Mouse (Mus musculus): ENCODE results near the gene Slbp. TPM values are rescaled to one million over a fixed set of nuclear protein-coding genes. Genes with fewer than 3 reads are reported as not detected.

Gene Slbp
- polyA plus RNA-seq, 1 experiment from 2014 or later = 252 TPM

DNA sequence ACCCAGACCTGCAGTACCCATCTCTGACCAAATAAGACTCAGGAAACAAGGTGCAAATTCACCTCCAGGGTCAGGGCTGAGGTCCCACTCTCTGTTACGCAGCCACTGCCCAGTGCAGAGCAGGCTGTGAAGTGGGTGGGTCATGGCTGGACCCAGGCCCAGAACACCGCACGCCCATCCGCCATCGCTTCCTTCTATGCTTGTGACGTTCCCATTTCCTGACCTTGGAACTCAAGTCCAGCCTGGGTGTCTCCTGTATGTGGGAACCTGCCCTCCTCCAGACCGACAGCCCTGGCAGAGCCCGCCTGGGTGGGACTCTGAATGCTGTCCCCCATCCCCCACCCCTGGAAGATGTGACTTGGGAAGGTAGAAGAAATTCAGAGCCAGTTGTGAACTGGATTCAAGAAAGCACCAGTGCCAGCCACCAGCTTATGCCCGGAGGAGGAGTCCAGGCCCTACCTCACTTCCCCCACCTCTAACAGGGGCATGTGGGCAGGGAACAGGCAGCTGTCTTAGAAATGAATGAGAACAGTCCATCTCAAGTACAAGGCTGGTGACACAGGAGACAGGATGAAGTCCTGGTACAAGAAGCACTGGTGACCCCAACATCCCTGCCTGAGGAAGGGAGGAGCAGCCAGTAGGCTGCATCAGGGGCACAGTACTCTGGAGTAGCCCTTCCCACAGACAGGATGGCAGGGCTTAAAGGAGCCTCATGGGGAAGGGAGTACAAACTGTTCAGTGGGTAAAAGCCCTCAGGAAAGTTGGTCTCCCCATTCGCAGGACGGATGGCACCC, 37.7 kb upstream of the Slbp start:
- no peak for ATAC-seq (ENCODE audit: low FRiP score, low read depth)

DNA sequence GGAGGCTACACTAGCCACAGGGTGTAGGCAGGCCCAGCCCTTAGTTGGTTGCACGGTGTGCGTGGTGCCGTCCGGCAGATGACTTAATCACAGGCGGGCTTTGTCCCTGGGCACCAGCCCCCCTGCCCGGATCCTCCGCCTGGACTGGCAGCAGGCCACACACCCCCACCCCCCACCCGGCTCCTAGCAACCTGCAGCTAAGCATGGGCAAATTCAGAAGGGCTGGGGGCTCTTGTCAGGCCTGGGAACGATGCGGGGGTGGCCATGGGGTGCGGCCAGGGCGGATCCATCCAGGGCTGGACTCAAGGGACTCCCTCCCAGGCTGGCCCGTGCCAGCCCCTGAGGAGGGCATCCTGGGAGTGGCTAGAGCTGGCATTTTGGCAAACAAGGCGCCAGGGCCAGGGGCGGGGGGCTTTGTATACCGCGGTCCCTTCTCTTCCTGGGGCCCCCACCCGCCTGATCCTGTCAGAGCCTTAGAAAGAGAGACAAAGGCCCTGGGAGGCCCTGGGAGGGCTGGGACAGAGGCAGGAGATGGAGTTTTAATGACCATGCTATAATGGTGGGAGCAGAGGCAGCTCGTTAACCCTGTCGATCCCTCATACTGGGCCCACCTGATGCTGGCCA, 37.0 kb upstream of the Slbp start:
- H3K4me3 ChIP-seq = no peak overlapping the region
- no peaks in the 10 kb centered on the region for H3K9me3 ChIP-seq
- H3K4me1 ChIP-seq = peaks cover 49% of the 10 kb centered on the region
- no peaks in the 10 kb centered on the region for H3K36me3 ChIP-seq
- H3K4me2 ChIP-seq (replicated peaks) = peak overlapping the region; percentile 16; the same call in 1 of the 2 replicates
- H3K27me3 ChIP-seq = no peaks in the 10 kb centered on the region
- peak overlapping the region; percentile 50 for H3K9ac ChIP-seq
- WGBS = 38% methylated on average over 19 of the region's 20 CpGs
- ATAC-seq (ENCODE audit: low FRiP score, low read depth) = no peak
- H3K27ac ChIP-seq = peak overlapping the region; percentile 48; the same call in 1 of the 2 replicates

More for the DNA sequence above, 37.7 kb upstream of the Slbp start:
- H3K27ac ChIP-seq = 0 out of 2 replicates have a peak overlapping the region, but pooled peaks have one; percentile 48
- H3K4me1 ChIP-seq = peaks cover 56% of the 10 kb centered on the region
- H3K9ac ChIP-seq = 0 out of 2 replicates have a peak overlapping the region, but pooled peaks have one; percentile 31
- H3K9me3 ChIP-seq = no peaks in the 10 kb centered on the region
- no peak overlapping the region for H3K4me3 ChIP-seq
- 76% methylated on average over 11 of the region's 11 CpGs for WGBS
- H3K4me2 ChIP-seq (replicated peaks) = peak overlapping the region; percentile 16; the same call in 1 of the 2 replicates
- H3K27me3 ChIP-seq = no peaks in the 10 kb centered on the region
- H3K36me3 ChIP-seq = no peaks in the 10 kb centered on the region

DNA sequence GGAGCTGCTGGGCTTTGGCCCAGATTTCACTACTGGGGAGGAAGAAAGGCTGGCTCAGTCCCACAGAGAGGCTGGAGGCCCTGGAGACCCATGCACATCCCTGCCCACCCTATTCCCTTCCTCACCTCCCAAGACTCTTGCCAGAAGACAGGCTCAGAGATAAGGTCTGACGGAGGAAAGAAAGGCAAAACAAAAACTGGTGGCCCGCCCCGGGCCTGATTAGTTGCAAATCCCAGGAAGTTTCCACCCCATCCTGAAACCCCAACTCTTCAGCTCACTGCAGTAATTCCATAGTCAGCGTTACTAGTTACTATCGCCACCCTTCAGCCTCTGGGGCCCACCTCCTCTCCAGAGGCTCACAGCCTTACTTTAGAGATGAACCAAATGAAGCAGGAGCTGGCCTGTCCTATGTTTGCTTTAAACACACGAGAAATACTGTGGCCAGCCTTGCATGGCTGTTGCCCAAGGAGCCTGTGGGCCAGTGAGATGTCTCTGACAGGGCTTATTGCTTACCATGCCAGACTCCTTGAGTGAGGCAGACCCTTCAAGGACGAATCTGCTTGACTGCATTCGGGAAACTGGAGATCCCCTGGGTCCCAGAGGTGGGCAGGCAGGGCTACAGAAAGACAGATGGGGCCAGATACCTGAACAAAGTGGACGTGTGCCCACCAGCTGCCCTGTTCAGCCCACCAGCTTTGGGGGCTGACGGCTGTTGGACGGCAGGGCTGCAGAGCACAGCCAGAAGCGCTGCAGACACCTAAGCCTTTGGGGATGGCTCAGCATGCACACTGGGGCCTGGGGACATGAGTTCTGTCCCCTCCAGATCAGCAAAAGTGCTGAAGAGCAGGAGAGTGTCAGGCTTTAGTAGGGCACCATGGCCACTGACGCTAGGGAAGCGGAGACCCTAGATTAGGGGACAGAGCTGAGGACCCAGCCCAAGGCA, 36.2 kb upstream of the Slbp start:
- Histone ChIP-seq H3K9ac (no peak overlapping the region), H3K36me3 (no peaks in the 10 kb centered on the region), H3K27me3 (no peaks in the 10 kb centered on the region), H3K27ac (peak overlapping the region; percentile 61; the same call in 1 of the 2 replicates), H3K4me2 (replicated peaks) (peak overlapping the region; percentile 16; the same call in 1 of the 2 replicates), H3K9me3 (no peaks in the 10 kb centered on the region), H3K4me1 (peaks cover 41% of the 10 kb centered on the region), H3K4me3 (no peak overlapping the region)
- 64% methylated on average over 14 of the region's 14 CpGs for WGBS
- no peak for ATAC-seq (ENCODE audit: low FRiP score, low read depth)

DNA sequence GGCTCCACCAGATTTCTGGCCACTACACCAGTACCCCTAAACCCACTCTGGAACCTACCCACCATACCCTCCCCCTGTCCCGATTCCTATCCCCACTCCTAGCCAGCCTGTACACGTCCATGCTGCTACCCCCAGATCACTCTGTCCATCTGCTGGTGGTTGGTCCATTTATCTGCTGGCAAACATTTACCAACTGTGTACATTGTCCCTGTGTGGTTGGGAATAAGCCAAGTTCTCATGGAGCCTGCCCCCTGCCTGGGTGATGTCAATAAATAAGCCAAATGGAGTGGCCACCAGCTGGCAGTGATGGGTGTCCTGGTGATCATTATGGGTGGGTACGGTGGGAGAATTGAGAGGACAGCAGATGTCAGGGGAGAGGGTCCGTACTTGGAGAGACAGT, 34.8 kb upstream of the Slbp start:
- H3K36me3 ChIP-seq = no peaks in the 10 kb centered on the region
- H3K4me2 ChIP-seq (replicated peaks) = no peak overlapping the region
- no peak overlapping the region for H3K27ac ChIP-seq
- 84% methylated on average over 4 of the region's 4 CpGs for WGBS
- no peak overlapping the region for H3K9ac ChIP-seq
- H3K27me3 ChIP-seq = no peaks in the 10 kb centered on the region
- no peak for ATAC-seq (ENCODE audit: low FRiP score, low read depth)
- H3K4me1 ChIP-seq = peaks cover 27% of the 10 kb centered on the region
- no peaks in the 10 kb centered on the region for H3K9me3 ChIP-seq
- no peak overlapping the region for H3K4me3 ChIP-seq

DNA sequence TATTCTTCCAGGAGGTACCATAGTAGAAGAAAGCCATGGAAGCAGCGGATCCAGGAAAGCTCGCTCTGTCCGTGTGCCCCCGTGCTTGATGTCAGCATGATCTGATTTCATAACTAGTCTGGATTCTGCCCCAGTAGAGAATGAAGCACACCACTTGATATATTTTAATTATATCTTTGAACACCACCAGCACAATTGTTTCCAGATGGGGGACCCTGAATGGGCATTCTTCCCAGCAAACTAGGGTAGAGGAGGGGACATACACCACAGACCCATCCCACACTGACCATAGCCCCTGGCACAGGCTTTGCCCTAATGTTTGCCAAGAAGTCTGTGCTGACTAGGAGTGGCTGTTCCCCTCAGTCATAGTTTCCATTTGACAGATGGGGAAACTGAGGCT, 32.6 kb upstream of the Slbp start:
- H3K4me1 ChIP-seq = peaks cover 26% of the 10 kb centered on the region
- H3K4me2 ChIP-seq (replicated peaks) = no peak overlapping the region
- H3K9ac ChIP-seq = no peak overlapping the region
- no peaks in the 10 kb centered on the region for H3K27me3 ChIP-seq
- no peak overlapping the region for H3K4me3 ChIP-seq
- H3K9me3 ChIP-seq = no peaks in the 10 kb centered on the region
- H3K36me3 ChIP-seq = no peaks in the 10 kb centered on the region
- no peak for ATAC-seq (ENCODE audit: low FRiP score, low read depth)
- WGBS = 89% methylated on average over 4 of the region's 4 CpGs
- H3K27ac ChIP-seq = no peak overlapping the region

DNA sequence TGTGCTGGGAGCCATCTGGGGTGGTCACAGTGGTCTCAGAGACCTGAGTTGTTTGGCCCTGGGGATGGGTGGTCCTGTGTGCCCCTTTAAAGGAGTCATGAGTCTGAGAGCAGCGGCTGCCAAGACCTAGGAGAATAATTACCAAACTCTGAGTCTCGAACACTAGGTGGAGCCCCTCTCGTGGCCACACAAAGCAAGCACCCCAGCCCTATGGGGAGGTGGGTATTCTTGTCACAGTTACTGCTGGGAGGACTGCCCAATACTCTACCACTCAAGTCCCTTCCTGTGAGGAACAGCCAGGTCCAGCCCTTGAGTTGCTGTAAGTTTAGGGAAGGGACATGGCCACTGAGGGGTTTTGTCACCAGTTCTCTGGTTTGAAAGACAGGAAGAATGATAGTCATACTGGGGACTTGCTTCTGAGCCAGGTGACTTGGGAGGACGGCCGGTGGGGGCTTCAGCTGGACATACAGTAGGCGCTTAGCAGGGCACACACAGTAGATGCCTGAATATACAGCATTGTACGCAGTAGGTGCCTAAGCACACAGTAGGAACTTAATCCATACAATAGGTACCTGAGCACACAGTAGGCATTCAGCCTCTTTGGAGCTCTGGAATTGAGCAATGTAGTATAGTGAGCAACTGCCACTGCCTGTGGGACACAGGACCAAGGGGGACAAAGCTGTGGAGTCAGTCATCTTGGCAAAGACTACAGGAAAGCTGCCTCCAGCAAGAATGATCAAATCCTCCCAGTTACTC, 31.7 kb upstream of the Slbp start:
- WGBS = 52% methylated on average over 7 of the region's 7 CpGs
- no peak overlapping the region for H3K4me3 ChIP-seq
- no peak overlapping the region for H3K4me2 ChIP-seq (replicated peaks)
- no peak overlapping the region for H3K27ac ChIP-seq
- H3K9ac ChIP-seq = no peak overlapping the region
- no peaks in the 10 kb centered on the region for H3K27me3 ChIP-seq
- H3K9me3 ChIP-seq = no peaks in the 10 kb centered on the region
- H3K4me1 ChIP-seq = peaks cover 17% of the 10 kb centered on the region
- ATAC-seq (ENCODE audit: low FRiP score, low read depth) = no peak
- H3K36me3 ChIP-seq = no peaks in the 10 kb centered on the region

DNA sequence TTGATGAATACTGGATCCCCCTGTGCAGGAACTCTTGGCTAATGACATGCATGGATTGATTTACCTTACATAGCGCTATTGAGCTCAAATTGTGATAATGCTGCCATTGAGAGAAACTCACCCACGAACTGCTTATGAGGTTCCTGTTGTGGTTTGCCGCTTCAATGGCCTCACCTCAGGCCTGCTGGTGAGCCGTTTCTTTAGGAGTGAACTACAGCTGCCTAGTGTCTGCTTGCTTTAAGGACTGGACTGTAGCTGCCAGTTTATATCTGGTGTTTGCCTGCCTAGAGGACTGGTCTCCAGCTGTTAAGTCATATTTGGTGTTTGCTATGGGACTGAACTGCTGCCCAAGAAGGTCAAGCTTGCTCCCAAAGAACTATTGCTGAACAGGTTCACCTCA, 30.6 kb upstream of the Slbp start:
- no peaks in the 10 kb centered on the region for H3K9me3 ChIP-seq
- H3K27ac ChIP-seq = no peak overlapping the region
- H3K27me3 ChIP-seq = no peaks in the 10 kb centered on the region
- H3K4me1 ChIP-seq = 0 out of 2 replicates have a peak, but pooled peaks cover 10% of the 10 kb centered on the region
- H3K9ac ChIP-seq = no peak overlapping the region
- no peak for ATAC-seq (ENCODE audit: low FRiP score, low read depth)
- H3K4me3 ChIP-seq = no peak overlapping the region
- WGBS = 76% methylated on average over 4 of the region's 4 CpGs
- no peaks in the 10 kb centered on the region for H3K36me3 ChIP-seq
- no peak overlapping the region for H3K4me2 ChIP-seq (replicated peaks)

DNA sequence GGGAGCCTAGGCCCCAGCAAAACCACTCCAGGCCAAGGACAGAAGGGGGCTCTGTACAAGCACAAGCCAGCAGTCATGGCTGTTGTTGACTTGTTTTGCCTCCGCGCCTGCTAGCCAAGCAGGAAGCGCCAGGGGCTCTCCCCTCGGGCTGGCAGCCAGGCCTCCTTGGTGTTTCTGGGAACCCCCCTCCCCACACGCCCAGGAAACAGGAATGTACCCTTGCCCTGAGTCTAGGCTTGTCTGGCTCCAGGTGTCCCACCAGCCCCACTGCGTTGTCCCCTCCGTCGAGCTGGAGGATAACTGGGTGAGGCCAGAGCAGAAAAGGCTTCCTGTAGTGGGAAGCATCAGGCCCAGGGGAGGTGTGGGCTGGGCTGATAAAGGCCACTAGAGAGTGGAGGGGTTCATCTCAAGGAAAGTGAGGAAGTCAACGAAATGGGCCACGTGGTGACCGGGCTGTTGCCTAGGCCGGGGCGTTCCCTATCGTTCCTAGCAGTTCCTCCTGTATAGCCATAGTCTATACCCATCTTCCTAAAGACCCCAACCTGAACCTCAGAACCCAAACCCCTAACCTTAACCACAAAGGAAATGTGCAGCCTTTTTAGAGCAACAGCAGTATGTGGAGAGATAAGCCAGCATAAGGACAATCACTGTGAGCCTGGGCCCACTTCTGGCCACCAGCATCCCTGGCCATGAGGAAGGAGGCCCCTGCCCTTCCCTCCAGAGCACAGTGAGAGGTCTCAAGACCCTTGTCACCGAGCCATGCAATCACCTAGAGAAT, 29.4 kb upstream of the Slbp start:
- peak overlapping the region; percentile 9; the same call in 1 of the 2 replicates for H3K9ac ChIP-seq
- no peaks in the 10 kb centered on the region for H3K27me3 ChIP-seq
- WGBS = 83% methylated on average over 15 of the region's 15 CpGs
- no peaks in the 10 kb centered on the region for H3K9me3 ChIP-seq
- no peak for ATAC-seq (ENCODE audit: low FRiP score, low read depth)
- 0 out of 2 replicates have a peak, but pooled peaks cover 10% of the 10 kb centered on the region for H3K4me1 ChIP-seq
- H3K36me3 ChIP-seq = no peaks in the 10 kb centered on the region
- no peak overlapping the region for H3K27ac ChIP-seq
- H3K4me3 ChIP-seq = no peak overlapping the region
- H3K4me2 ChIP-seq (replicated peaks) = no peak overlapping the region

DNA sequence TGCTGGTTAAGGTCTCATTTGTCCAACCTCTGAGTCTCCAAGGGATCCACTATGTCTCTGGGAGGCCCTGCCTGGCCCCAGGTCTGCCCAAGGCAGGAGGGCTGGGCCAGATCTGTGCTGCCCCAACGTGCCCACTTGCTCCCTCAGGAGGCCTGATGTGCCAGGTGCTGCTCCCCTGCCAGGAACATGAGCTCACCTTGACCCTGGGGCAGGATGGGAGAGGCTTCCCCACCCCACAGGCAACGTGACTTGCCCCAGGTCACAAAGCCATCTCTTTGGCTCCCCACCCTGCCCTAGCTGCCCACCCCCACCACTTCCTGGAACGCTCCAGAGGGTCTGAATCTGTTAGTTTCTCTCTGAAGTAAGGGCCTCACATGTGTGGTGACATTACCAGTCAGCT, 28.7 kb upstream of the Slbp start:
- no peaks in the 10 kb centered on the region for H3K27me3 ChIP-seq
- WGBS = 56% methylated on average over 3 of the region's 3 CpGs
- H3K27ac ChIP-seq = no peak overlapping the region
- H3K4me3 ChIP-seq = no peak overlapping the region
- H3K36me3 ChIP-seq = no peaks in the 10 kb centered on the region
- no peak overlapping the region for H3K4me2 ChIP-seq (replicated peaks)
- H3K9ac ChIP-seq = peak overlapping the region; percentile 9; the same call in 1 of the 2 replicates
- H3K4me1 ChIP-seq = 0 out of 2 replicates have a peak, but pooled peaks cover 10% of the 10 kb centered on the region
- no peaks in the 10 kb centered on the region for H3K9me3 ChIP-seq
- no peak for ATAC-seq (ENCODE audit: low FRiP score, low read depth)

DNA sequence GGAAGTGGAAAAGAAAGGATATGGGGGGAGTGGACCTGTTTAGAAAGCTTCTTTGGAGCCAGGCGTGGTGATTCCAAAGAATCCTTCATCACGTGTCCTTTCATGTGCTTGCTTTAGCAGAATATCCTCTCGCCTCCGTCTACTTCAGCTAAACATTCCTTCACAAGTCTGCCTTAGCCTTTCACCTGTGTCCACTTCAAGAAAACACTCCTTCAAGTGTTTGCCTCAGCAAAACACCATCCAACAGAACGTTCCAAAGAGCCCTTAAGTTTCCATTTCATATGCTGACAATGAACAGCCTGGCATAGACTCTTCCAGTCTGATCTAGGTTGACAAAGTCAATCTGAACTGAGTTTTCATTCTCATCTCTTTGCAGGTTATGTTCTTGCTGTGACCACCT, 25.9 kb upstream of the Slbp start:
- Histone ChIP-seq H3K4me1 (0 out of 2 replicates have a peak, but pooled peaks cover 10% of the 10 kb centered on the region), H3K9ac (no peak overlapping the region), H3K36me3 (peaks cover 4% of the 10 kb centered on the region; the same call in 1 of the 2 replicates), H3K27ac (no peak overlapping the region), H3K4me2 (replicated peaks) (no peak overlapping the region), H3K27me3 (no peaks in the 10 kb centered on the region), H3K4me3 (no peak overlapping the region), H3K9me3 (no peaks in the 10 kb centered on the region)
- WGBS = 83% methylated on average over 5 of the region's 5 CpGs
- no peak for ATAC-seq (ENCODE audit: low FRiP score, low read depth)
